Comparison of ENCODE assay signal across 13 mouse cellular contexts in genomic region chr11:85329167-85329894, GRCm38 (mm10). TPM values are rescaled to one million over a fixed set of nuclear protein-coding genes. Genes with fewer than 3 reads are reported as not detected.
DNase-seq lines count a peak whose midpoint lies in the region; ATAC-seq and TF ChIP-seq lines count a peak whose summit lies in the region.
"Had no signal": no experiment of that assay in that cellular context is flagged by ENCODE, and none has a peak within 500 bp of the region (broad histone marks: within the 10 kb centered on the region; RNA-seq: fewer than 3 reads in every experiment).

No protein-coding gene starts in this region.

- 74% methylated on average over 7 of the region's 7 CpGs for WGBS in forebrain, embryonic 15.5 days
- WGBS in forebrain, embryonic 12.5 days: 94% methylated on average over 7 of the region's 7 CpGs
- 86% methylated on average over 7 of the region's 7 CpGs for WGBS in kidney, embryonic 16.5 days
- 11% methylated on average over 7 of the region's 7 CpGs for WGBS in cerebellum, adult 2 months

- peaks cover 7% of the 10 kb centered on the region; the same call in 1 of the 2 replicates for H3K4me1 ChIP-seq in forebrain, embryonic 15.5 days
- H3K4me1 ChIP-seq in forebrain, embryonic 12.5 days: no peaks in the 10 kb centered on the region
- H3K4me1 ChIP-seq in kidney, embryonic 16.5 days (ENCODE audit: insufficient read depth, low read length): no peaks in the 10 kb centered on the region
- H3K4me1 ChIP-seq in cerebellum, adult 2 months (ENCODE audit: control insufficient read depth, insufficient read depth, low read length): peaks cover 22% of the 10 kb centered on the region
- H3K4me1 ChIP-seq: hindbrain, embryonic 13.5 days; midbrain, embryonic 10.5 days had no signal

- no peaks in the 10 kb centered on the region for H3K27me3 ChIP-seq in forebrain, embryonic 15.5 days
- no peaks in the 10 kb centered on the region for H3K27me3 ChIP-seq in forebrain, embryonic 12.5 days
- no peaks in the 10 kb centered on the region for H3K27me3 ChIP-seq in kidney, embryonic 16.5 days (ENCODE audit: insufficient read depth, low read length)
- H3K27me3 ChIP-seq in cerebellum, adult 2 months (ENCODE audit: control insufficient read depth, insufficient read depth, low read length): no peaks in the 10 kb centered on the region
- H3K27me3 ChIP-seq: hindbrain, embryonic 13.5 days; neural tube, embryonic 15.5 days had no signal

- no peak for TF ChIP-seq CTCF in cerebellum, adult 2 months (IDR thresholded peaks at IDR 0.05; ENCODE audit: borderline replicate concordance, insufficient read depth, low read depth, low read length)
- no peak for TF ChIP-seq CTCF in layer of hippocampus, adult 2 months (conservative IDR thresholded peaks at IDR 0.05)

- peak overlapping the region; percentile 53 for H3K27ac ChIP-seq in forebrain, embryonic 15.5 days (replicated peaks)
- H3K27ac ChIP-seq in forebrain, embryonic 12.5 days: no peak overlapping the region
- no peak overlapping the region for H3K27ac ChIP-seq in kidney, embryonic 16.5 days (ENCODE audit: low read length)
- H3K27ac ChIP-seq in cerebellum, adult 2 months (ENCODE audit: insufficient read depth, low read length): peak overlapping the region; percentile 86
- H3K27ac ChIP-seq in layer of hippocampus, adult 2 months: peak overlapping the region; percentile 73; the same call in 1 of the 2 replicates
- H3K27ac ChIP-seq: hindbrain, embryonic 13.5 days; midbrain, embryonic 10.5 days; neural tube, embryonic 15.5 days had no signal

- ATAC-seq in forebrain, embryonic 15.5 days (replicated peaks): no peak; the same call in 1 of the 2 replicates
- no peak for ATAC-seq in forebrain, embryonic 12.5 days (ENCODE audit: low FRiP score)
- ATAC-seq in kidney, embryonic 16.5 days (ENCODE audit: low FRiP score, low TSS enrichment): no peak
- ATAC-seq in inflammation-experienced regulatory T-cells, adult 6 months: no peak
- ATAC-seq: liver, postnatal 0 days had no signal

- H3K4me3 ChIP-seq in forebrain, embryonic 15.5 days: no peak overlapping the region
- no peak overlapping the region for H3K4me3 ChIP-seq in forebrain, embryonic 12.5 days (replicated peaks)
- no peak overlapping the region for H3K4me3 ChIP-seq in kidney, embryonic 16.5 days (ENCODE audit: low read length)
- no peak overlapping the region for H3K4me3 ChIP-seq in cerebellum, adult 2 months (replicated peaks; ENCODE audit: insufficient read depth, low read depth, low read length)
- no peak overlapping the region for H3K4me3 ChIP-seq in layer of hippocampus, adult 2 months
- H3K4me3 ChIP-seq: hindbrain, embryonic 13.5 days; midbrain, embryonic 10.5 days; neural tube, embryonic 15.5 days had no signal

- no peak overlapping the region for H3K4me2 ChIP-seq in forebrain, embryonic 15.5 days (replicated peaks)
- H3K4me2 ChIP-seq in forebrain, embryonic 12.5 days: no peak overlapping the region
- no peak overlapping the region for H3K4me2 ChIP-seq in kidney, embryonic 16.5 days (replicated peaks; ENCODE audit: low read depth, low read length)
- H3K4me2 ChIP-seq: hindbrain, embryonic 13.5 days; neural tube, embryonic 15.5 days had no signal

- no peaks in the 10 kb centered on the region for H3K9me3 ChIP-seq in forebrain, embryonic 15.5 days
- no peaks in the 10 kb centered on the region for H3K9me3 ChIP-seq in forebrain, embryonic 12.5 days
- no peaks in the 10 kb centered on the region for H3K9me3 ChIP-seq in kidney, embryonic 16.5 days (ENCODE audit: low read length)
- H3K9me3 ChIP-seq: hindbrain, embryonic 13.5 days; midbrain, embryonic 10.5 days; neural tube, embryonic 15.5 days had no signal

- H3K36me3 ChIP-seq in forebrain, embryonic 15.5 days: peaks cover 17% of the 10 kb centered on the region
- peaks cover 40% of the 10 kb centered on the region for H3K36me3 ChIP-seq in forebrain, embryonic 12.5 days (replicated peaks)
- H3K36me3 ChIP-seq in kidney, embryonic 16.5 days (ENCODE audit: insufficient read depth, low read length): peaks cover 11% of the 10 kb centered on the region

- DNase-seq in kidney, postnatal 25 days: peak; percentile 29 to 45
- DNase-seq in cerebellum, adult 2 months: peak; percentile 86 to 96
- peak; percentile 65 to 86 for DNase-seq in layer of hippocampus, adult 2 months (ENCODE audit: low spot score in 2 of 2)
- no peak for DNase-seq in left cerebral cortex, postnatal 10 days (ENCODE audit: extremely low spot score in 1 of 2, low spot score in 2 of 2)
- DNase-seq: adrenal gland, adult 2 months; liver, postnatal 0 days had no signal

- no peak overlapping the region for H3K9ac ChIP-seq in forebrain, embryonic 15.5 days (replicated peaks)
- no peak overlapping the region for H3K9ac ChIP-seq in forebrain, embryonic 12.5 days
- H3K9ac ChIP-seq in kidney, embryonic 16.5 days (replicated peaks; ENCODE audit: low read length): no peak overlapping the region
- H3K9ac ChIP-seq: hindbrain, embryonic 13.5 days; liver, postnatal 0 days; neural tube, embryonic 15.5 days had no signal

- peak; percentile 55; the same call in 1 of the 2 replicates for TF ChIP-seq POLR2A in cerebellum, adult 2 months (IDR thresholded peaks at IDR 0.05; ENCODE audit: borderline replicate concordance, insufficient read depth, low read length)

- intact Hi-C loops in left cerebral cortex, postnatal 10 days (cut with DNase I): no loop called here

RNA-seq across cellular contexts. Expression of gene Ppm1d, which starts 18.3 kb away (rescaled TPM):
- 25.3 and 26.4 TPM in 2 replicates for polyA plus RNA-seq in forebrain, embryonic 15.5 days (2015; fragmentation: Nextera tagmentation; extraction: Ambion mirVana)
- 27.2 and 27.9 TPM in 2 replicates for polyA plus RNA-seq in forebrain, embryonic 12.5 days (2016; fragmentation: Nextera tagmentation; extraction: Ambion mirVana)
- 14.5 and 17.8 TPM in 2 replicates for polyA plus RNA-seq in kidney, embryonic 16.5 days (2015; fragmentation: Nextera tagmentation; extraction: Ambion mirVana)
- polyA plus RNA-seq in cerebellum, adult 2 months (2012; rRNA removed): 31.2 and 35.8 TPM in 2 replicates
- 10 to 100 TPM; 13.6 to 16.3 TPM for total RNA-seq in layer of hippocampus, adult 2 months (2021)
- 1 to 10 TPM; 3.7 to 4.2 (median 3.8) TPM for polyA plus RNA-seq in inflammation-experienced regulatory T-cells, adult 6 months (2017; shearing (Covaris generic))
- total RNA-seq in left cerebral cortex, postnatal 10 days (2021): 10 to 100 TPM; 19.2 to 20.4 TPM

RNA-seq across cellular contexts. Expression of gene Bcas3, which starts 23.6 kb away (rescaled TPM):
- 25.3 and 30.1 TPM in 2 replicates for polyA plus RNA-seq in forebrain, embryonic 15.5 days (2015; fragmentation: Nextera tagmentation; extraction: Ambion mirVana)
- 19.1 and 20.4 TPM in 2 replicates for polyA plus RNA-seq in forebrain, embryonic 12.5 days (2016; fragmentation: Nextera tagmentation; extraction: Ambion mirVana)
- 34.7 and 35.0 TPM in 2 replicates for polyA plus RNA-seq in kidney, embryonic 16.5 days (2015; fragmentation: Nextera tagmentation; extraction: Ambion mirVana)
- 42.8 and 44.4 TPM in 2 replicates for polyA plus RNA-seq in cerebellum, adult 2 months (2012; rRNA removed)
- total RNA-seq in layer of hippocampus, adult 2 months (2021): 10 to 100 TPM; 67.6 to 75.1 TPM
- 10 to 100 TPM; 25.6 to 48.7 (median 33.9) TPM for polyA plus RNA-seq in inflammation-experienced regulatory T-cells, adult 6 months (2017; shearing (Covaris generic))
- 10 to 100 TPM; 49.2 to 61.1 TPM for total RNA-seq in left cerebral cortex, postnatal 10 days (2021)

Comparison
In these comparisons a context has a peak if more than half of its experiments do, and no peak if none do; other contexts are left out.
1. H3K27ac ChIP-seq: peak in forebrain, embryonic 15.5 days (single experiment), cerebellum, adult 2 months (single experiment) and layer of hippocampus, adult 2 months (single experiment); none in forebrain, embryonic 12.5 days (single experiment) and kidney, embryonic 16.5 days (single experiment).
2. DNase-seq: peak in kidney, postnatal 25 days (2 of 2), cerebellum, adult 2 months (2 of 2) and layer of hippocampus, adult 2 months (2 of 2); none in left cerebral cortex, postnatal 10 days (0 of 2).